Mouse (Mus musculus) CH12.LX (cell line): ENCODE measurements around the gene Tmem262.

ENCODE experiments used
- CTCF ChIP-seq, 2 experiments: IDR thresholded peaks in 1 of 2; conservative IDR thresholded peaks in 1 of 2; 2 replicates each; pipeline ENCODE4 v1.5.1; 2011 to 2012; ENCODE audit warnings: low read depth in 2 of 2, low read length in 2 of 2, improper control_type of control experiment in 1 of 2, inconsistent platforms in 1 of 2, mild to moderate bottlenecking in 1 of 2, moderate library complexity in 1 of 2
- HCFC1 ChIP-seq: IDR thresholded peaks from 2 replicates; pipeline ENCODE4 v1.6.1; 2012; ENCODE audit warnings: low read depth, mild to moderate bottlenecking, inconsistent platforms, low read length, improper control_type of control experiment
- MAFK ChIP-seq: IDR thresholded peaks from 2 replicates; pipeline ENCODE4 v1.6.1; 2011; ENCODE audit warnings: low read length, improper control_type of control experiment; ENCODE audit not compliant: insufficient replicate concordance
- USF1 ChIP-seq: IDR thresholded peaks from 2 replicates; pipeline ENCODE4 v1.6.1; 2014; ENCODE audit warnings: low read depth, mild to moderate bottlenecking, inconsistent platforms, low read length, improper control_type of control experiment
- ZNF384 ChIP-seq: IDR thresholded peaks from 2 replicates; pipeline ENCODE4 v1.6.1; 2012; ENCODE audit warnings: low read depth, low read length, improper control_type of control experiment, inconsistent platforms

DNA sequence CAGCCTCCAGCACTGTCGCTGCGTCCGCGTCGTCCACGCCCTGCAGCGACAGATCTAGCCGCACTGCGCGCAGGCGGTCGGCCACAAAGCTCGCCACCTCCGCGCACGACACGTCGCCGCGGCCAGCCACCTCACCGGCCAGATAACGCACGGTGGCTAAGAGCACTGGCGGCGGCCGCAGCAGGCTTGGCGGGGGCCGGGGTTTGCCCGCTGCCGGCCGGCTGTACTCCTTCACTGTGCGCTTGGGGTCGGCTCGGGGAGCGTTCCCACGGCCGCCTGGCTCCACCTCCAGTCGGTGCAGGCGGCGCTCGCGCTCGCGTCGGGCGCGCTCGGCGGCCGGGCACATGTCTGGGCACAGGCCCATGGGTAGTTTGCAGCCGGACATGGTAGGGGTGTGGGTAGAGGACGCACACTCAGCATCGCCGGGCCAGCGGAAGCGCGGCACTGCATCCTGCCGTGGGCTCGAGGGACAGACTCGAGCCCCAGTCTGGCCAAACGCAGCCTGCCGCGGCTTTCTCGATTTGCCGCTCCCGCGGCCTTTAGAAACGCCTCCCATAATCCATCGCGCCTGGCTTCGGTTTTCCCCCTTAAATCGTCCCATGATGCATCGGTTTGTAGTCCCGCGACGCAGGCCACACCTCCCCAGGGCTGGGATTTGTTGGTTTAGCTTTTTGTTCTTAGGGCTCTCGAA is 38.3 kb downstream of the Tmem262 start, which contains the start of gene Sac3d1:
- TF ChIP-seq CTCF (conservative IDR thresholded peaks at IDR 0.05 in 1 of 2, IDR thresholded peaks at IDR 0.05 in 1 of 2; ENCODE audit: low read depth in 2 of 2, low read length in 2 of 2) (peak in 1 of 2 experiments; percentile 3; a peak in 1 of 4 replicates), USF1 (no peak), MAFK (no peak), ZNF384 (no peak), HCFC1 (peak; percentile 88)
